Mouse (Mus musculus): ENCODE data around the gene Vmn1r79. TPM values are rescaled to one million over a fixed set of nuclear protein-coding genes. Genes with fewer than 3 reads are reported as not detected.
"Not testable (repeated sequence)": the region's sequence is repeated elsewhere in the genome, so short reads cannot be mapped to it uniquely, and the experiment has no call there.

Vmn1r79 gene
- polyA plus RNA-seq (2015; fragmentation: Nextera tagmentation; extraction: Ambion mirVana) = not detected in 2 replicates

DNA sequence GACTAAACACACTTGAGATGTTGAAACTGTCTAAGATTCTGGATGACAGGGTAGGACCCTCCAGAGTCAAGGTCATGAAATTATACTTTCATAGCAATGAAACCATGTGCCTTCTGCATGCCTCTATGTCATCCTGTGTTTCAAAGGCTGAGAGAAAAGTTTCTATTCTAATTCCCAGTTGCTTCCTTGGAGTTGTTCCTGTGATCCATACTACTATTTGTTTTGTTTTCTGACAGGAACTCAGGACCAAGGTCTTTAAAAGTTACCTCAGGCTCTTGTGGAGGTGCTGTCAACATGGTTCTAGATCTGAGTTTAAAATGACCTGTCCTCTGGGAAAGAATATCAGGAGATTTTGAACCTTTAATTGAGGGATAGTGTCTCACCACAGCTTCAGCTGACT, at the start of gene Vmn1r79:
Vmn1r79 (plus strand) TSS at position 301 of the 400 bp plus-strand sequence.
- H3K27ac ChIP-seq (ENCODE audit: low read depth, low read length); H3K36me3 ChIP-seq (ENCODE audit: control insufficient read depth, insufficient read depth, low read length); H3K9me3 ChIP-seq (ENCODE audit: control insufficient read depth, low read length); ATAC-seq; H3K4me2 ChIP-seq (ENCODE audit: low read length); H3K4me1 ChIP-seq (ENCODE audit: control insufficient read depth, insufficient read depth, low read depth, low read length); H3K4me3 ChIP-seq (ENCODE audit: low read length); H3K27me3 ChIP-seq (replicated peaks; ENCODE audit: control insufficient read depth, insufficient read depth, low read length); H3K9ac ChIP-seq (ENCODE audit: low read depth, low read length): not testable (repeated sequence)

DNA sequence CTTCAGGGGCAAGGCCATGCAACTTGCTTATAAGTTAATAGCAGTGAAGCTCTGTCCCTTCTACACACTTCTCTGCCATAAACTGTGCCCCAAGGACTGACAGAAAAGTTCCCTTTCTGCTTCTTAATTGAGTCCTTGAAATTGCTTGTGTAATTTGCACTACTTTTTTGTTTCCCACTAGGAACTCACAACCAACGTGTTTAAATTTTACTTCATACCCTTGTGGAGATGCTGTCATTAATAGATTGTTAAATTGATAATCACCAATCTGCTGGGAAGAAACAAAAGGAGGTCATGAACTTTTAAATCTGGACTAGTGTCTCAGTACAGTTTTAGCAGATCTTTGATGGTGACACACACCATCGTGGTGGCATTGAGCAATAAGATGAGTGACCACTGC, 21.1 kb upstream of the Vmn1r79 start, which contains the start of gene Vmn1r78:
Vmn1r78 (plus strand) TSS at position 301 of the 400 bp plus-strand sequence.
- Histone ChIP-seq H3K36me3 (ENCODE audit: control insufficient read depth, insufficient read depth, low read length) (no peaks in the 10 kb centered on the region), H3K9ac (ENCODE audit: low read depth, low read length) (no peak within 1 kb of the TSS), H3K27me3 (replicated peaks; ENCODE audit: control insufficient read depth, insufficient read depth, low read length) (no peaks in the 10 kb centered on the region), H3K4me1 (ENCODE audit: control insufficient read depth, insufficient read depth, low read depth, low read length) (no peaks in the 10 kb centered on the region), H3K9me3 (ENCODE audit: control insufficient read depth, low read length) (0 out of 2 replicates have a peak, but pooled peaks cover 3% of the 10 kb centered on the region), H3K4me2 (ENCODE audit: low read length) (no peak within 1 kb of the TSS), H3K4me3 (ENCODE audit: low read length) (no peak within 1 kb of the TSS), H3K27ac (ENCODE audit: low read depth, low read length) (no peak within 1 kb of the TSS)
- 66% methylated on average over 2 of the region's 2 CpGs for whole genome bisulfite sequencing
- no peak for ATAC-seq

DNA sequence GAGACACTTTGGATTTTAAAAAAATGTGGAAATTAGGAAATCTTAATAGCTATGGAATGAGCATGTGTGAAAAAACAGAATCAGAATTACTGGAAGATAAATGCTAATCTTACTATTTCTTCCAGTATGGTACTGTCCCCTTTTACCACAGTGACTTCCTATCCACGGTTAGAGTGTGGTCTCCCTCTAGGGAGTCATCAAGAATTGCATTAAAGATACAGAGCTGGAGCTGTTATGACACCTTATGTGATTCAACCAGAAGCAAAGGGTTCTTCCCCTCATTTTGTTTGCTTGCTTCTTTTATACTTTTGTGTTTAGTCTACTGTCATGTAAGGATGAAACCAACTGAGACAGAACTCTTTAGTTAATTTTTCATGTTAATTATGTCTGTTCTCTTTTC, 14.6 kb upstream of the Vmn1r79 start:
- H3K4me3 ChIP-seq (ENCODE audit: low read length); H3K27me3 ChIP-seq (replicated peaks; ENCODE audit: control insufficient read depth, insufficient read depth, low read length); H3K36me3 ChIP-seq (ENCODE audit: control insufficient read depth, insufficient read depth, low read length); H3K27ac ChIP-seq (ENCODE audit: low read depth, low read length); H3K4me2 ChIP-seq (ENCODE audit: low read length); ATAC-seq; H3K9me3 ChIP-seq (ENCODE audit: control insufficient read depth, low read length); H3K4me1 ChIP-seq (ENCODE audit: control insufficient read depth, insufficient read depth, low read depth, low read length); H3K9ac ChIP-seq (ENCODE audit: low read depth, low read length): not testable (repeated sequence)
- 43% methylated on average over 1 of the region's 1 CpGs for WGBS

DNA sequence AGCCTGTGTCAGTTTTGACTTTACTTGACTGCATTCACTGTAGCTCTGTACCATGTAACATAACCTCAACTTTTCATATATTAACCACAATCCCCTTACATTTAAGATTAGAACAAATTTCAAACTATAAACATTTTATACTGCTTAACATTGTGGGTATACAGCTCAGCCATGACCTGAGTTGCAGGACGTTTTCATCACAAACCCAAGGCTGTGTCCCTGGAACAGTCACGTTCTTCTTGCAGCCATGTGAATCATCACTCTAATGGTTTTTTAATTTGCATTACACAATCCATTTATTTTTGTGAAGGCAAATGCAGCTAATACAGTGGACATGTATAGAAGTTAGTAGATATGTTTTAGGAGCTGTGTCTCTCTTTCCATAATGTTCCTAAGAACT, 1.8 kb downstream of the Vmn1r79 start:
- not testable (repeated sequence) for H3K9ac ChIP-seq (ENCODE audit: low read depth, low read length); H3K27ac ChIP-seq (ENCODE audit: low read depth, low read length); H3K36me3 ChIP-seq (ENCODE audit: control insufficient read depth, insufficient read depth, low read length); H3K27me3 ChIP-seq (replicated peaks; ENCODE audit: control insufficient read depth, insufficient read depth, low read length); H3K4me2 ChIP-seq (ENCODE audit: low read length); ATAC-seq; H3K4me3 ChIP-seq (ENCODE audit: low read length); H3K4me1 ChIP-seq (ENCODE audit: control insufficient read depth, insufficient read depth, low read depth, low read length); H3K9me3 ChIP-seq (ENCODE audit: control insufficient read depth, low read length)
- 65% methylated on average over 2 of the region's 2 CpGs for WGBS

DNA sequence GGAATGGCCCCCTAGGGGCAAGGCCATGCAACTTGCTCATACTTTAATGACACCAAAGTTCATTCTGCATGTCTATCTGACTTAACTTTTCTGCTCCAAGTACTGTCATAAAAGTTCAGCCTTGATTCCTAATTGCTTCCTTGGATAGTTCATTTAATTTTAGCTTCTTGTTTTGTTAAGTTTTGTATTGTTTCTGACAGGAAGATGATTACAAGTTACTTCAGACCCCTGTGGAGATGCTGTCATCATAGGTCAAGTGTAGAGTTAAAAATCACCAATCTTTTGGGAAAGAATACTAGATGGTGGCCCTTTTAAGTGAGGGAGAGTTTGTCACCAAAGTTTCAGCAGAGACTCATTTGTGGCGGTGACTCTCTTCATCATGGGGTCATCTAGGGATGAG, 17.9 kb downstream of the Vmn1r79 start, which contains the start of gene Vmn1r80:
Vmn1r80 (plus strand) TSS at position 301 of the 400 bp plus-strand sequence.
- H3K4me2 ChIP-seq (ENCODE audit: low read length) = no peak within 1 kb of the TSS
- H3K4me3 ChIP-seq (ENCODE audit: low read length) = no peak within 1 kb of the TSS
- no peaks in the 10 kb centered on the region for H3K36me3 ChIP-seq (ENCODE audit: control insufficient read depth, insufficient read depth, low read length)
- no peak for ATAC-seq
- no peaks in the 10 kb centered on the region for H3K4me1 ChIP-seq (ENCODE audit: control insufficient read depth, insufficient read depth, low read depth, low read length)
- 86% methylated on average over 1 of the region's 1 CpGs for WGBS
- no peak within 1 kb of the TSS for H3K9ac ChIP-seq (ENCODE audit: low read depth, low read length)
- H3K27me3 ChIP-seq (replicated peaks; ENCODE audit: control insufficient read depth, insufficient read depth, low read length) = no peaks in the 10 kb centered on the region
- no peak within 1 kb of the TSS for H3K27ac ChIP-seq (ENCODE audit: low read depth, low read length)
- 0 out of 2 replicates have a peak, but pooled peaks cover 4% of the 10 kb centered on the region for H3K9me3 ChIP-seq (ENCODE audit: control insufficient read depth, low read length)

DNA sequence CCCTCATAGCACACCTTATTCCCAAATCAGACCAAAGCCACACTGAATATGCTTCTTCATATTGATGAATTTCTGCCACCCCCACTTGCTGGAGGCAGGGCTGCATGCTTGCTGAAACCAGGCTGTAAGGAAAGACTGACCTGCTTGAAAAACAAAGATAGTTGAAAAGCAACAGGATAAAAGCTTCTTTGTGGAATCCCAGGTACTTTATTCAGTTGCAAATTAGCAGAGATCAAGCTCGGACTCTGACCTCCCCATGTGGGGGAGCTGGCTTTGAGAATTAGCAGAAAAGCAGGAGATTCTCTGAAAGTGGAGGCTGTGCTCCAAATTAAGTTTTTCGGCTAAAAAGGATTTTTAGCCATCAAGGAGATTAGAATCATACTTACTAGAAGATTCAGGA, 33.1 kb downstream of the Vmn1r79 start:
- WGBS = 60% methylated on average over 2 of the region's 2 CpGs
- H3K27me3 ChIP-seq (replicated peaks; ENCODE audit: control insufficient read depth, insufficient read depth, low read length) = no peaks in the 10 kb centered on the region
- H3K4me1 ChIP-seq (ENCODE audit: control insufficient read depth, insufficient read depth, low read depth, low read length) = no peaks in the 10 kb centered on the region
- no peaks in the 10 kb centered on the region for H3K36me3 ChIP-seq (ENCODE audit: control insufficient read depth, insufficient read depth, low read length)
- H3K27ac ChIP-seq (ENCODE audit: low read depth, low read length) = no peak overlapping the region
- no peak overlapping the region for H3K4me3 ChIP-seq (ENCODE audit: low read length)
- H3K9ac ChIP-seq (ENCODE audit: low read depth, low read length) = no peak overlapping the region
- no peak for ATAC-seq
- H3K9me3 ChIP-seq (ENCODE audit: control insufficient read depth, low read length) = peaks cover 8% of the 10 kb centered on the region
- no peak overlapping the region for H3K4me2 ChIP-seq (ENCODE audit: low read length)

Other genes starting within 250 kb of the Vmn1r79 start
- not detected in 2 replicates for gene Vmn1r76, start 233.1 kb upstream of the Vmn1r79 start, polyA plus RNA-seq (2015; fragmentation: Nextera tagmentation; extraction: Ambion mirVana)
- gene Vmn1r77, start 134.5 kb upstream of the Vmn1r79 start, polyA plus RNA-seq (2015; fragmentation: Nextera tagmentation; extraction: Ambion mirVana) = not detected in 2 replicates
- not detected in 2 replicates for gene Vmn1r78, start 21.0 kb upstream of the Vmn1r79 start, polyA plus RNA-seq (2015; fragmentation: Nextera tagmentation; extraction: Ambion mirVana)
- gene Vmn1r80, start 18.0 kb downstream of the Vmn1r79 start, polyA plus RNA-seq (2015; fragmentation: Nextera tagmentation; extraction: Ambion mirVana) = not detected in 2 replicates
- not detected in 2 replicates for gene Vmn1r81, start 97.0 kb downstream of the Vmn1r79 start, polyA plus RNA-seq (2015; fragmentation: Nextera tagmentation; extraction: Ambion mirVana)
- not detected in 2 replicates for gene Vmn1r82, start 129.2 kb downstream of the Vmn1r79 start, polyA plus RNA-seq (2015; fragmentation: Nextera tagmentation; extraction: Ambion mirVana)
- gene Vmn1r83, start 158.2 kb downstream of the Vmn1r79 start, polyA plus RNA-seq (2015; fragmentation: Nextera tagmentation; extraction: Ambion mirVana) = not detected in 2 replicates
- gene Vmn1r84, start 198.0 kb downstream of the Vmn1r79 start, polyA plus RNA-seq (2015; fragmentation: Nextera tagmentation; extraction: Ambion mirVana) = not detected in 2 replicates

All from hindbrain, embryonic 16.5 days (tissue).